Mouse (Mus musculus): ENCODE results near the gene Snx3. TPM values are rescaled to one million over a fixed set of nuclear protein-coding genes. Genes with fewer than 3 reads are reported as not detected.

Gene Snx3
- polyA plus RNA-seq, 2 experiments, result 303 to 311 TPM

- H3K4me1 ChIP-seq (ENCODE audit: control insufficient read depth, insufficient read depth, low read length), result peaks cover 10% of the 10 kb centered on the region
- no peaks in the 10 kb centered on the region for H3K27me3 ChIP-seq (ENCODE audit: control insufficient read depth, insufficient read depth, low read length)
- DNase-seq (ENCODE audit: low spot score), result peak; percentile 97
- peak within 1 kb of the TSS; percentile 80 for H3K4me2 ChIP-seq (replicated peaks; ENCODE audit: low read depth, low read length, severe bottlenecking)
- WGBS, result under 1% methylated on average over 29 of the region's 29 CpGs
- peak within 1 kb of the TSS; percentile 88 for H3K9ac ChIP-seq (ENCODE audit: low read depth, low read length, severe bottlenecking)
- no peaks in the 10 kb centered on the region for H3K36me3 ChIP-seq (ENCODE audit: control insufficient read depth, insufficient read depth, low read length)
- H3K4me3 ChIP-seq (replicated peaks; ENCODE audit: low read length), result peak within 1 kb of the TSS; percentile 72
- peak within 1 kb of the TSS; percentile 88 for H3K27ac ChIP-seq (replicated peaks; ENCODE audit: low read depth, low read length)
- TF ChIP-seq POLR2A (IDR thresholded peaks at IDR 0.05; ENCODE audit: borderline replicate concordance, extremely low read depth, insufficient read depth, insufficient read length), result peak; percentile 85; the same call in 1 of the 2 replicates
- peak; percentile 95 for ATAC-seq (ENCODE audit: low FRiP score, low read depth)
- no peaks in the 10 kb centered on the region for H3K9me3 ChIP-seq (ENCODE audit: control insufficient read depth, low read length)
Measured at GRCm38 (mm10) chr10:42478341-42478720, 23.5 kb upstream of the Snx3 start, which contains the start of gene Afg1l. Gene Afg1l, minus strand, starts transcription at chr10:42478565.

DNA sequence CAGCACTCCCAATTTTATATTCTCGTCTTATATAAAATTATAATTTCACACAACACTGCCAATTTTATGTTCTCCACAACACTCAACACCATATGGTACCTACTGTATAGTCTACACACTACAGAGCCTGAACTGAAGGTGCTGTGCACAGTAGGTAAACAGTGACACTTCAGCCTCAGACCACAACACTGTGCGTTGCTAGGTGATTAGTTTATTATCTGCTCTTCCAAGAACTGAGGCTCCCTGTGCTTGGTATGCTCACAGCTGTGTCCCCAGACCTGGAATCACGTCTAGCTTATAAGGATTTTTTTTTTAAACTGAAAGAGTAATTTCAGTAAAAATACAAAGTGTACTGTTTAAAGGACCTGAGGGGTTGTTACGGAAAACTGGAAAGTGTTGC, 21.1 kb upstream of the Snx3 start:
- 65% methylated on average over 4 of the region's 4 CpGs for WGBS
- H3K27me3 ChIP-seq (ENCODE audit: control insufficient read depth, insufficient read depth, low read length), result no peaks in the 10 kb centered on the region
- ATAC-seq (ENCODE audit: low FRiP score, low read depth), result no peak
- H3K9ac ChIP-seq (ENCODE audit: low read depth, low read length, severe bottlenecking), result no peak overlapping the region
- no peak overlapping the region for H3K4me2 ChIP-seq (replicated peaks; ENCODE audit: low read depth, low read length, severe bottlenecking)
- H3K4me1 ChIP-seq (ENCODE audit: control insufficient read depth, insufficient read depth, low read length), result peaks cover 10% of the 10 kb centered on the region
- no peak overlapping the region for H3K27ac ChIP-seq (replicated peaks; ENCODE audit: low read depth, low read length)
- no peak for DNase-seq (ENCODE audit: low spot score)
- H3K9me3 ChIP-seq (ENCODE audit: control insufficient read depth, low read length), result no peaks in the 10 kb centered on the region
- H3K4me3 ChIP-seq (replicated peaks; ENCODE audit: low read length), result no peak overlapping the region
- no peak for TF ChIP-seq POLR2A (IDR thresholded peaks at IDR 0.05; ENCODE audit: borderline replicate concordance, extremely low read depth, insufficient read depth, insufficient read length)
- no peaks in the 10 kb centered on the region for H3K36me3 ChIP-seq (ENCODE audit: control insufficient read depth, insufficient read depth, low read length)

DNA sequence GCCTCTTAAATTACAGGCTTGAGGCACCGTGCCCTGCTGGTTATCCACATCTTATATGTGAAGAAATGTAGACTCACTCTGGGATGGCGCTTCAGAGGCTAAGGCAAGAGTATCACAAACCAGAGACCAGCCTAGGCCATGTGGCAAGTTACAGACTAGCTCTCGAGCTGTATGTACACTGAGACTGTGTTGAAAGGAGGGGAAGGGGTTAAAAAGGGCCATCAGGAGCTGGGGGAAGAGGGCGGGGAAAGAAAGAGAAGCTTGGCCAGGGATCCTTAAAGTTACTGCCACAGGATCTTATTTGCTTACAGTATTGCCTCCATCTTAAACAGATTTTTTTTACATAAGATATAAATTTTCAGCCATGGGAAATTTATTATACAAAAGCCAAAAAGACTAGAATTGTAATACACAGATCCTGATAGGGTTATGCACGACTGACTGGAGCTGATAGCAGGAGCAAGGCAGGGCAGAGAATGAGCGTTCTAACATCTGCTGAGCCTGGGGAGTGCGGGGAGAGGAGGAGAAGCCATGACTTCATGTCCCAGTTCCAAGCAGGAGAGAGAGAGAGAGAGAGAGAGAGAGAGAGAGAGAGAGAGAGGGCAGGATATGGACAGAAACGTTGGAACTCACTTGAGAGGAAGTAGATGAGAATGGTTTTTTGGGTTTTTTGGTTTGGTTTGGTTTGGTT, 13.1 kb upstream of the Snx3 start:
- peak; percentile 55; the same call in 1 of the 2 replicates for ATAC-seq (ENCODE audit: low FRiP score, low read depth)
- no peak overlapping the region for H3K27ac ChIP-seq (replicated peaks; ENCODE audit: low read depth, low read length)
- DNase-seq (ENCODE audit: low spot score), result peak; percentile 25

GRCm38 (mm10) chr10:42491158-42491557, 10.7 kb upstream of the Snx3 start:
- Histone ChIP-seq H3K9me3 (ENCODE audit: control insufficient read depth, low read length) (no peaks in the 10 kb centered on the region), H3K4me3 (replicated peaks; ENCODE audit: low read length) (no peak overlapping the region), H3K27ac (replicated peaks; ENCODE audit: low read depth, low read length) (no peak overlapping the region), H3K4me2 (replicated peaks; ENCODE audit: low read depth, low read length, severe bottlenecking) (no peak overlapping the region), H3K36me3 (ENCODE audit: control insufficient read depth, insufficient read depth, low read length) (no peaks in the 10 kb centered on the region), H3K9ac (ENCODE audit: low read depth, low read length, severe bottlenecking) (no peak overlapping the region), H3K4me1 (ENCODE audit: control insufficient read depth, insufficient read depth, low read length) (no peaks in the 10 kb centered on the region), H3K27me3 (ENCODE audit: control insufficient read depth, insufficient read depth, low read length) (no peaks in the 10 kb centered on the region)
- WGBS, result 52% methylated on average over 1 of the region's 1 CpGs
- TF ChIP-seq POLR2A (IDR thresholded peaks at IDR 0.05; ENCODE audit: borderline replicate concordance, extremely low read depth, insufficient read depth, insufficient read length), result no peak
- ATAC-seq (ENCODE audit: low FRiP score, low read depth) (no peak), DNase-seq (ENCODE audit: low spot score) (no peak)

More for the DNA sequence above, 13.1 kb upstream of the Snx3 start:
- WGBS, result 20% methylated on average over 8 of the region's 8 CpGs
- Histone ChIP-seq H3K9me3 (ENCODE audit: control insufficient read depth, low read length) (no peaks in the 10 kb centered on the region), H3K36me3 (ENCODE audit: control insufficient read depth, insufficient read depth, low read length) (no peaks in the 10 kb centered on the region), H3K9ac (ENCODE audit: low read depth, low read length, severe bottlenecking) (no peak overlapping the region), H3K4me1 (ENCODE audit: control insufficient read depth, insufficient read depth, low read length) (no peaks in the 10 kb centered on the region), H3K27me3 (ENCODE audit: control insufficient read depth, insufficient read depth, low read length) (no peaks in the 10 kb centered on the region), H3K4me2 (replicated peaks; ENCODE audit: low read depth, low read length, severe bottlenecking) (no peak overlapping the region), H3K4me3 (replicated peaks; ENCODE audit: low read length) (no peak overlapping the region)
- TF ChIP-seq POLR2A (IDR thresholded peaks at IDR 0.05; ENCODE audit: borderline replicate concordance, extremely low read depth, insufficient read depth, insufficient read length), result no peak

GRCm38 (mm10) chr10:42492027-42492771, 9.6 kb upstream of the Snx3 start:
- WGBS, result 77% methylated on average over 10 of the region's 10 CpGs
- no peaks in the 10 kb centered on the region for H3K36me3 ChIP-seq (ENCODE audit: control insufficient read depth, insufficient read depth, low read length)
- TF ChIP-seq POLR2A (IDR thresholded peaks at IDR 0.05; ENCODE audit: borderline replicate concordance, extremely low read depth, insufficient read depth, insufficient read length), result no peak
- H3K4me2 ChIP-seq (replicated peaks; ENCODE audit: low read depth, low read length, severe bottlenecking), result no peak overlapping the region
- no peak overlapping the region for H3K27ac ChIP-seq (replicated peaks; ENCODE audit: low read depth, low read length)
- no peaks in the 10 kb centered on the region for H3K4me1 ChIP-seq (ENCODE audit: control insufficient read depth, insufficient read depth, low read length)
- H3K9me3 ChIP-seq (ENCODE audit: control insufficient read depth, low read length), result no peaks in the 10 kb centered on the region
- DNase-seq (ENCODE audit: low spot score) (no peak), ATAC-seq (ENCODE audit: low FRiP score, low read depth) (no peak)
- H3K27me3 ChIP-seq (ENCODE audit: control insufficient read depth, insufficient read depth, low read length), result no peaks in the 10 kb centered on the region
- no peak overlapping the region for H3K9ac ChIP-seq (ENCODE audit: low read depth, low read length, severe bottlenecking)
- H3K4me3 ChIP-seq (replicated peaks; ENCODE audit: low read length), result no peak overlapping the region

Measured in limb, embryonic 14.5 days (tissue).